Mouse (Mus musculus) small intestine, adult 2 months (tissue): Measurements from ENCODE around the gene Ptpn18. TPM values are rescaled to one million over a fixed set of nuclear protein-coding genes. Genes with fewer than 3 reads are reported as not detected.

ENCODE experiments used
- H3K27ac ChIP-seq: fragments of 200-500 bp; 2 replicates; pipeline ENCODE4 v1.5.1; 2012; ENCODE audit warnings: low read depth, low read length, control low read depth, inconsistent platforms; ENCODE audit not compliant: insufficient read depth
- H3K27me3 ChIP-seq: fragments of 200-500 bp; 2 replicates; pipeline ENCODE4 v1.6.1; 2012; ENCODE audit warnings: mild to moderate bottlenecking, moderate library complexity, low read length, inconsistent platforms; ENCODE audit not compliant: control insufficient read depth, insufficient read depth
- H3K36me3 ChIP-seq: fragments of 200-500 bp; 2 replicates; pipeline ENCODE4 v1.6.1; 2012; ENCODE audit warnings: mild to moderate bottlenecking, low read length, control low read depth, inconsistent platforms; ENCODE audit not compliant: control insufficient read depth, insufficient read depth
- H3K4me1 ChIP-seq: fragments of 200-500 bp; 2 replicates; pipeline ENCODE4 v1.6.1; 2012; ENCODE audit warnings: low read length, inconsistent platforms, mixed read lengths; ENCODE audit not compliant: control insufficient read depth, insufficient read depth, insufficient read length
- H3K4me3 ChIP-seq: fragments of 200-500 bp; 2 replicates; pipeline ENCODE4 v1.5.1; 2012; ENCODE audit warnings: low read depth, mild to moderate bottlenecking, control low read depth, inconsistent platforms, low read length, moderate library complexity
- CTCF ChIP-seq: fragments of 200-500 bp; IDR thresholded peaks from 2 replicates; pipeline ENCODE4 v1.5.1; 2012; ENCODE audit warnings: low read depth, mild to moderate bottlenecking, control low read depth, inconsistent platforms, low read length, moderate library complexity, mixed read lengths; ENCODE audit not compliant: insufficient replicate concordance, insufficient read length; ENCODE audit errors: extremely low read depth
- POLR2A ChIP-seq: fragments of 200-500 bp; IDR thresholded peaks from 2 replicates; pipeline ENCODE4 v1.6.1; 2012; ENCODE audit warnings: low read depth, mild to moderate bottlenecking, control low read depth, inconsistent platforms, low read length, moderate library complexity
- WGBS: fragments of 180-500 bp; shearing (Covaris S2); methylation state at CpG from one replicate; pipeline ENCODE4 v1.1.7; 2018; 5-methylcytosine and 5-hydroxymethylcytosine counted together
- polyA plus RNA-seq: library from polyadenylated mRNA; depleted of rRNA; stranded (reverse); fragments of >200 nt; gene quantifications from 2 replicates; pipeline ENCODE4 v1.2.3, GENCODE M21; 2012

Gene Ptpn18
- polyA plus RNA-seq, 1 experiment, result 351 TPM

DNA sequence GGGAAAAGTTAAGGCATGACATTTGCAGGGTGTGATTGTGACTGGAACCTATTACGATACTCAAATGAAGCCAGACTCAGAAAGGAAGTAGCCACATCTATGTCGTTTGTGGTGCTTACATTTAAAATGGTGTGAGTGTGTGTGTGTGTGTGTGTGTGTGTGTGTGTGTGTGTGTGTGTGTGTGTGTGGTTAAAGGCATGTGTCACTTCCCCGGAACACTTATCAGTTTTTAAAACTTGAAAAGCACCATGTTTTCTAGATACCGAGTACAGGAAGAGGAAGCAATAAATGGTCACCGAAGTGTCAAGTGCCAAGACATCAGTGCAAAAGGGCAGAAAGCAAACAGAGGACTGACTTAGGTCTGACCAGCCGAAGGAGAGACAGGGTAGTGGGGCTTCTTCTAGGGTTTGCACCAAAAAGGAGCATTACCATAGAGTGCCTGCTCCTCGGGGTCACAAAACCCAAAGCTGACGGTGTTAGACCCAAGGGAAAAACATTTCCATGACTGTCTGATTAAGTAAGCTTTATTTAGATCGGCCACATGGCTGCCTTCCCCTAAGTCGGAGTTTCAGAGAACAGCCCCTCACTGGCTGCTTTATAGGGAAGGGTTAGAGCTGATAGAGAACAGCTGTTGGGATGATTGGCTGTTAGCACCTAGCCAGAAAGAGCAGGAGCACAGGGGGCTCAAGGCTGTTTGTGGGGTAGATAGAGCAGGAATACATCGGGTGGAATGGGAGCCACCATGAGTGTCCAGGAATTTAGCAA is 19.5 kb downstream of the Ptpn18 start:
- 39% methylated on average over 11 of the region's 11 CpGs for WGBS
- Histone ChIP-seq H3K36me3 (no peaks in the 10 kb centered on the region), H3K4me3 (no peak overlapping the region), H3K27me3 (no peaks in the 10 kb centered on the region), H3K4me1 (peaks cover 17% of the 10 kb centered on the region; the same call in 1 of the 2 replicates), H3K27ac (peak overlapping the region; percentile 56; the same call in 1 of the 2 replicates)
- TF ChIP-seq CTCF (no peak), POLR2A (no peak)

DNA sequence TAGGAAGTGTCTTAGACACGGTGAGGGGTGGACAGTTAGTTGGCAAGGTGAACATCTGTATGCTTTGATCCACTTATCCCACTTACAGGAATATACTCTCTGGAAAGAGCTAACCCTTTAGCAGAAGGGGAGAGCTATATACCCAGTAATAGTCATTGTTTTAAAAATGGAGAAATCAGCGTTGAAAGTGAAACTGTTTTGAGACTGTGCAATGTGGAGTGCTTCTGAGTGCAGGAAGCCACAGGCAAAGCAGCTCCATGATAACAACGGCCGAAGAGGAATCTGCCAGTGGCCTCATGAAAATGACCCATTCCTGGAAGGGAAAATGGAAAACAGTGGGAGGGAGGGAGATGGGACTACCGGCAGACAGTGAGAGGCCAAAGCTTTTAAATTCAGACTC is 21.2 kb downstream of the Ptpn18 start:
- no peaks in the 10 kb centered on the region for H3K27me3 ChIP-seq
- H3K4me3 ChIP-seq, result no peak overlapping the region
- TF ChIP-seq POLR2A (no peak), CTCF (no peak)
- 31% methylated on average over 5 of the region's 5 CpGs for WGBS
- 0 out of 2 replicates have a peak overlapping the region, but pooled peaks have one; percentile 12 for H3K27ac ChIP-seq
- H3K36me3 ChIP-seq, result no peaks in the 10 kb centered on the region
- peaks cover 19% of the 10 kb centered on the region; the same call in 1 of the 2 replicates for H3K4me1 ChIP-seq

DNA sequence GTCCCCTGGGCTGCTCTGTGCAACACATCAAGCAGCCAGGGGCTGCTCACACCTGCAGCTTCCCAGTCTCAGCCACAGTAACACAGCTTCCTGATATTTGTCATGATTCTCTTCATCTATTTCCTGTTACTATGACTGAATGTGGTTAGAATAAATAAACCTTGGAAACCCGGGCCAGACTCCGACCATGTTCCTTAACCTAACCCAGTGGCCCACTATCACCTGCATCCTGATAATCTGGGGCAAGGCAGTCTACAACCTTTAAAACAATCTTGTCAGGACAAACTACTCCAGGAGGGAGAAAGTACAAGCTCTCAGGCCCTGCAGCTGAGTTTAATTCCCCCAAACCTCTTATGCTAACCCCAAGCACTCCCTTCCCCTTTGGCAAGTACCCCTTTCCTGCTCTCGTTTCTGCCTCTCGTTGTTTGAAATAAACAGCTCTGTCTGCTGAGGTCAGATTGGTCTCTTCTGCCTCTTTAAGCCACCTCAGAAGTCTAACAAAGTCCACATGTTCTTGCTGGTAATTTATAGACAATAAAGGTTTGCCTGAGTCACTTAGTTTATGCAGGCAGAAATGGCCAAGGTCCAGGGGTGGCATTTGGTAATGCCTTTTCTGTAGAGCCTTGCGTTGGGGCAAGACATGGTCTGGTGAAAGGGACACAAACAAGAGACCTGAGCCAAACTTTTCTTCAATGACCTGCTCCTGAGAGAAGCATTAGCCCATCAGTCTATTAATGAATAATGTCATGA is 22.5 kb downstream of the Ptpn18 start:
- Histone ChIP-seq H3K4me3 (no peak overlapping the region), H3K27ac (peak overlapping the region; percentile 72), H3K4me1 (peaks cover 19% of the 10 kb centered on the region; the same call in 1 of the 2 replicates), H3K36me3 (no peaks in the 10 kb centered on the region), H3K27me3 (no peaks in the 10 kb centered on the region)
- TF ChIP-seq CTCF (no peak), POLR2A (no peak)
- 8% methylated on average over 5 of the region's 5 CpGs for WGBS

DNA sequence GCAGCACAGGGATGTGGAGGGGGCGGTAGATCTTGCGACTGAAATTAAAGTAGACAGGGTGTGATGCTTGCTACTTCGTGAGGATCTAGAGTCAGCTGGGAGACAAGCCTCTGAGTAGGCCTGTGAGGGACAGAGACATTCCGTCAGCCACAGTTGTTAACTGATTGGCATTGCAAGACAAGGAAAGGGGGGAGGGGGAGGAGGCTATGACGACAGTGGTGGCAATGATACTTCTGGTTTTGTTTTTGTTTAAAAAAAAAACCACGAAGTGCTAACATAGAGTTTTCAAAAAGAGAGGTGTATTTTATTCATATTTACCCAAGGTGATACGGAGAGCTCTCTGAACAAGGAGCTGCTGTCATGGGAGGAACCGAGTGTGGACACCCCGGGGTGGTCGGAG is 24.9 kb downstream of the Ptpn18 start:
- H3K4me1 ChIP-seq, result peaks cover 11% of the 10 kb centered on the region; the same call in 1 of the 2 replicates
- peak overlapping the region; percentile 12; the same call in 1 of the 2 replicates for H3K4me3 ChIP-seq
- H3K27me3 ChIP-seq, result no peaks in the 10 kb centered on the region
- TF ChIP-seq POLR2A (no peak), CTCF (no peak)
- H3K36me3 ChIP-seq, result no peaks in the 10 kb centered on the region
- H3K27ac ChIP-seq, result no peak overlapping the region
- WGBS, result 73% methylated on average over 10 of the region's 10 CpGs

DNA sequence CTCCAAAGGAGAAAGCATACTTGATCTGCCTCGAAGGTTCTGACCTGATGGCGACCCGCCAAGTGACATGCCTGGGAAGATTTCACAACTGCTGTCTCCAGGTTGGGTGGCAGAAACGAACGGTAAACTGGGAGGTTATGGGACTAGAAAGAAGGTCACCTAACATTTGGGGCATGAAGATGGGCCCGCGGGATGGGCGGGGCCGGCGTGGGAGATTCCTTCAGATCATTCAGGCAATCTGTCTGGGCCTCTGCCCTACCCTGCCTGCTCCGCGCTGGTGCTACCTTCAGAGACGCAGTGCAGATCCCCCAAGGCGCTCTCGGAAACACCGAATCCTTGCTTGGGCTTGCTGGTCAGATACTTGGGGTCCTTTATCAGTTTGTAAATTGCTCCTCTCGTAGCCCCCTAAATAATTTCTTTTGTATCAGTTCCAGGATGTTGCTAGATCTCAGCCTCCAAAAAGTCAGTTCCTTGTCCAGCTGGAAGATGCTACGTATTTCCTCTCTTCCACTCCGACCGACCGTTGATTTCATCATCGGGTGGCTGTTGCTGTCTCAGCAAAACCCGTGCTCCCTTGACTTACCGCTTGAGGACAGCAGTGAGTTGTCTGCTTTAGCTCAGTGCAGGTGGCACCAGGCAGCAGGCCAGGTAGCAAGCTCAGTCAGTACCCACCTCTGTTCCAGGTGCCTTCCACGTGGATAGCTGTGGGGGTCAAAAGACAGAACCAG is 26.1 kb downstream of the Ptpn18 start:
- Histone ChIP-seq H3K36me3 (no peaks in the 10 kb centered on the region), H3K4me3 (peak overlapping the region; percentile 51), H3K27me3 (no peaks in the 10 kb centered on the region), H3K4me1 (peaks cover 11% of the 10 kb centered on the region; the same call in 1 of the 2 replicates), H3K27ac (peak overlapping the region; percentile 36; the same call in 1 of the 2 replicates)
- 8% methylated on average over 25 of the region's 25 CpGs for WGBS
- TF ChIP-seq CTCF (peak; percentile 71; the same call in 1 of the 2 replicates), POLR2A (no peak)

DNA sequence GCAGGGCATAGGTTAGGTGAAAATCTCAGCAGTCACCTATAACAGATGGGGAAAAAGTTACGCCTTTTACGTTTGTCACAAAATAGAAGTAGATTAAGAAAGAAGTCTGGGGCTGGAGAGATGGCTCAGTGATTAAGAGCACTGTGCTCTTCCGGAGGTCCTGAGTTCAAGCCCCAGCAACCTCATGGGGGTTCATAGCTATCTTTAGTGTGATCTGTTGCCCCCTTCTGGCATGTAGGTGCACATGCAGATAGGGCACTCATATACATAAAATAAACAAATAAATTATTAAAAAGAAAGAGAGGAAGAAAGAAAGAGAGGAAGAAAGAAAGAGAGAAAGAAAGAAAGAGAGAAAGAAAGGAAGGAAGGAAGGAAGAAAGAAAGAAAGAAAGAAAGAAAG is 27.8 kb downstream of the Ptpn18 start:
- H3K4me3 ChIP-seq, result no peak overlapping the region
- H3K4me1 ChIP-seq, result peaks cover 2% of the 10 kb centered on the region; the same call in 1 of the 2 replicates
- H3K27ac ChIP-seq, result no peak overlapping the region
- TF ChIP-seq CTCF (no peak), POLR2A (no peak)
- 91% methylated on average over 3 of the region's 3 CpGs for WGBS
- no peaks in the 10 kb centered on the region for H3K36me3 ChIP-seq
- H3K27me3 ChIP-seq, result no peaks in the 10 kb centered on the region
